Mouse (Mus musculus): Measurements from ENCODE around the gene Jak1. TPM values are rescaled to one million over a fixed set of nuclear protein-coding genes. Genes with fewer than 3 reads are reported as not detected.

The Jak1 gene
- total RNA-seq, 1 experiment = 22.5 TPM

DNA sequence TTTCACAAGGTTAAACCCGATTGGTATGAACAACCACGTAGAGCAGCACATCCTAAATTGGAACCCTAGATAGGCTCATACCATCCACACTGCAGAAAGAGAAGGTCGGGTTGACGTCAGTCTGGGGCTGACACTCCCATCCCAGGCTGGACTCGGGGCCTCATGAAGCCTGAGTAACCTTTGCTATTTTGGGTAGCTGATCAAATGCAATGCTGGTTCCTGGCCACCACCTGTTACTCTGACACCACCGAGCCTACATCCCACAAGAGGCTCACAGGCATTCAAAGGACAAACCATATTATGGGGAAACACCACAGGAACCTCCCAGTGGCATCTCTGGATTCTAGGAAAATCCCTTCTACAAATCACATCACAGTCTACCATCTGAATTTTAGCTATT, 28.3 kb downstream of the Jak1 start:
- no peaks in the 10 kb centered on the region for H3K4me1 ChIP-seq (ENCODE audit: control insufficient read depth in 2 of 2, insufficient read depth in 2 of 2, low read length in 2 of 2, poor library complexity in 1 of 2)
- H3K9ac ChIP-seq (ENCODE audit: insufficient read depth, low read depth, low read length, poor library complexity, severe bottlenecking) = no peak overlapping the region
- no peaks in the 10 kb centered on the region for H3K9me3 ChIP-seq (ENCODE audit: control insufficient read depth, insufficient read depth, low read depth, low read length)
- in situ Hi-C loops (cut with MboI; ENCODE audit: low sequenced_read_pairs in 2 of 2, unreplicated experiment in 2 of 2) = no loop called here
- DNase-seq (ENCODE audit: low read depth, low spot score) = no peak
- TF ChIP-seq ZNF384 (IDR thresholded peaks at IDR 0.05; ENCODE audit: low read depth, low read length) (no peak), CHD2 (IDR thresholded peaks at IDR 0.05; ENCODE audit: low read depth, low read length) (no peak), MAFK (IDR thresholded peaks at IDR 0.05; ENCODE audit: insufficient read depth, low read depth, low read length) (no peak), ZC3H11A (IDR thresholded peaks at IDR 0.05; ENCODE audit: borderline replicate concordance, low read depth, low read length) (no peak), HCFC1 (IDR thresholded peaks at IDR 0.05; ENCODE audit: borderline replicate concordance, insufficient read depth, low read length) (no peak)
- no peaks in the 10 kb centered on the region for H3K36me3 ChIP-seq (ENCODE audit: control insufficient read depth, insufficient read depth, low read length, poor library complexity, severe bottlenecking)
- no peak overlapping the region for H3K4me3 ChIP-seq (ENCODE audit: insufficient read depth in 1 of 2, low read depth in 1 of 2, low read length in 2 of 2, poor library complexity in 1 of 2, severe bottlenecking in 1 of 2)
- no peak overlapping the region; the same call in 1 of the 2 replicates for H3K27ac ChIP-seq (ENCODE audit: insufficient read depth, low read depth, low read length, poor library complexity, severe bottlenecking)

DNA sequence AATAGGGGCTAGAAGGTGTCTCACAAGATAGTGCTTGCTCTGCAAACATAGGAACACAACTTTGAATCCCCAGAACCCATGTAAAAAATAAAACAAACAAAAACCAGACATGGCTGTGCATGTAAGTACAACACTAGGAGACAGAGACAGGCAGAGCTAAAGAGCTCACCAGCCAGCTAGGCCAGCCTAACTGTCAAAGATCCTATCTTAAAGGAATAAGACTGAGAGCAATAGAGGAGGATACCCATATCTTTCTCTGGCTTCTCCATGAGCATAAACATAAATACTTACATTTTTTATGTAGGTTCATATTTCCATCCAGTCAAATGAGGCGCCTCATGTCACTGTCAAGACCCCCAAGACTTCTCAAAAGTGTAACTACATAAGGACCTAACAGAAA, 29.1 kb downstream of the Jak1 start:
- DNase-seq (ENCODE audit: low read depth, low spot score) = no peak
- H3K4me3 ChIP-seq (ENCODE audit: insufficient read depth in 1 of 2, low read depth in 1 of 2, low read length in 2 of 2, poor library complexity in 1 of 2, severe bottlenecking in 1 of 2) = no peak overlapping the region
- no peaks in the 10 kb centered on the region for H3K9me3 ChIP-seq (ENCODE audit: control insufficient read depth, insufficient read depth, low read depth, low read length)
- H3K27ac ChIP-seq (ENCODE audit: insufficient read depth, low read depth, low read length, poor library complexity, severe bottlenecking) = no peak overlapping the region
- TF ChIP-seq ZC3H11A (IDR thresholded peaks at IDR 0.05; ENCODE audit: borderline replicate concordance, low read depth, low read length) (no peak), MAFK (IDR thresholded peaks at IDR 0.05; ENCODE audit: insufficient read depth, low read depth, low read length) (no peak), HCFC1 (IDR thresholded peaks at IDR 0.05; ENCODE audit: borderline replicate concordance, insufficient read depth, low read length) (no peak), CHD2 (IDR thresholded peaks at IDR 0.05; ENCODE audit: low read depth, low read length) (no peak), ZNF384 (IDR thresholded peaks at IDR 0.05; ENCODE audit: low read depth, low read length) (no peak)
- no peaks in the 10 kb centered on the region for H3K36me3 ChIP-seq (ENCODE audit: control insufficient read depth, insufficient read depth, low read length, poor library complexity, severe bottlenecking)
- H3K9ac ChIP-seq (ENCODE audit: insufficient read depth, low read depth, low read length, poor library complexity, severe bottlenecking) = no peak overlapping the region
- in situ Hi-C loops (cut with MboI; ENCODE audit: low sequenced_read_pairs in 2 of 2, unreplicated experiment in 2 of 2) = no loop called here
- no peaks in the 10 kb centered on the region for H3K4me1 ChIP-seq (ENCODE audit: control insufficient read depth in 2 of 2, insufficient read depth in 2 of 2, low read length in 2 of 2, poor library complexity in 1 of 2)

DNA sequence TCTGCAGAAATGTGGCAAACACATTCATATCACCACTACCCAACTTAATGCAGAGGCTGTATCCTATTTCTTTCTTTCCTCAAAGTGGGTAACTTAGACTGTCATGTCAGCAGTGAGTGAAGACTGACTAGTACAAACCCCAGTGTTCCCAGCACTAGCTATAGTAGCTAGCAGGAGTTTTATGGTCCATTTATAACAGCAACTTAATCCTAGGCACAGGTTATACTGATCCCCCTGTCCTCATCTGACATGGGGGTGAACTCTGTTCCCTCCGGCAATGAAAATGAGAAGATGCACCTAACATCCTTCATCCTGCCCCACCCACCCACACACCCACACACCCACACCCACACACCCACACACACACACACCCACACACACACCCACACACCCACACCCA, 30.3 kb downstream of the Jak1 start:
- no peak for DNase-seq (ENCODE audit: low read depth, low spot score)
- Histone ChIP-seq H3K9ac (ENCODE audit: insufficient read depth, low read depth, low read length, poor library complexity, severe bottlenecking) (no peak overlapping the region), H3K4me1 (ENCODE audit: control insufficient read depth in 2 of 2, insufficient read depth in 2 of 2, low read length in 2 of 2, poor library complexity in 1 of 2) (no peaks in the 10 kb centered on the region), H3K27ac (ENCODE audit: insufficient read depth, low read depth, low read length, poor library complexity, severe bottlenecking) (no peak overlapping the region), H3K36me3 (ENCODE audit: control insufficient read depth, insufficient read depth, low read length, poor library complexity, severe bottlenecking) (no peaks in the 10 kb centered on the region), H3K9me3 (ENCODE audit: control insufficient read depth, insufficient read depth, low read depth, low read length) (no peaks in the 10 kb centered on the region), H3K4me3 (ENCODE audit: insufficient read depth in 1 of 2, low read depth in 1 of 2, low read length in 2 of 2, poor library complexity in 1 of 2, severe bottlenecking in 1 of 2) (no peak overlapping the region)
- in situ Hi-C loops (cut with MboI; ENCODE audit: low sequenced_read_pairs in 2 of 2, unreplicated experiment in 2 of 2) = no loop called here
- TF ChIP-seq MAFK (IDR thresholded peaks at IDR 0.05; ENCODE audit: insufficient read depth, low read depth, low read length) (no peak), ZC3H11A (IDR thresholded peaks at IDR 0.05; ENCODE audit: borderline replicate concordance, low read depth, low read length) (no peak), ZNF384 (IDR thresholded peaks at IDR 0.05; ENCODE audit: low read depth, low read length) (no peak), HCFC1 (IDR thresholded peaks at IDR 0.05; ENCODE audit: borderline replicate concordance, insufficient read depth, low read length) (no peak), CHD2 (IDR thresholded peaks at IDR 0.05; ENCODE audit: low read depth, low read length) (no peak)

DNA sequence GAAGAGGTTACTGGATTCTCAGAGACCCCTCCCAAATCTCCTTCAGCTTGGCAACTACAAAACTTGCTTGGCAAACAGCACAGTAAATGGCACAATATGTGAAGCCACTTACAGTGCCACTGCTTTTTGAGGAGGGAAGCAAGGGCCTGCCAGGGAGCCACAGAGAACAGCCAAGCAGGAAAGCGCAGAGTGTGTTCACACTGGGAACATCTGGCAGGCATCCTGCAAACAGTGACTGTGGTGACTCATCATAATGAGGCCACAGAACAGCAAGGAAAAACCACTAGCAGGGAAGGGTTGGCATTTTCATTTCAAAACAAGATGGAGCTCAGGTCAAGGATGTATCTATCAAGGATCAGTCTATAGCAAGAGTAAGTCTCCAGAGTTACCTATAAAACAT, 30.8 kb downstream of the Jak1 start:
- Histone ChIP-seq H3K36me3 (ENCODE audit: control insufficient read depth, insufficient read depth, low read length, poor library complexity, severe bottlenecking) (no peaks in the 10 kb centered on the region), H3K4me3 (ENCODE audit: insufficient read depth in 1 of 2, low read depth in 1 of 2, low read length in 2 of 2, poor library complexity in 1 of 2, severe bottlenecking in 1 of 2) (no peak overlapping the region), H3K9me3 (ENCODE audit: control insufficient read depth, insufficient read depth, low read depth, low read length) (no peaks in the 10 kb centered on the region), H3K27ac (ENCODE audit: insufficient read depth, low read depth, low read length, poor library complexity, severe bottlenecking) (no peak overlapping the region), H3K9ac (ENCODE audit: insufficient read depth, low read depth, low read length, poor library complexity, severe bottlenecking) (no peak overlapping the region), H3K4me1 (ENCODE audit: control insufficient read depth in 2 of 2, insufficient read depth in 2 of 2, low read length in 2 of 2, poor library complexity in 1 of 2) (no peaks in the 10 kb centered on the region)
- TF ChIP-seq MAFK (IDR thresholded peaks at IDR 0.05; ENCODE audit: insufficient read depth, low read depth, low read length) (no peak), CHD2 (IDR thresholded peaks at IDR 0.05; ENCODE audit: low read depth, low read length) (no peak), ZNF384 (IDR thresholded peaks at IDR 0.05; ENCODE audit: low read depth, low read length) (no peak), ZC3H11A (IDR thresholded peaks at IDR 0.05; ENCODE audit: borderline replicate concordance, low read depth, low read length) (no peak), HCFC1 (IDR thresholded peaks at IDR 0.05; ENCODE audit: borderline replicate concordance, insufficient read depth, low read length) (no peak)
- no peak for DNase-seq (ENCODE audit: low read depth, low spot score)
- in situ Hi-C loops (cut with MboI; ENCODE audit: low sequenced_read_pairs in 2 of 2, unreplicated experiment in 2 of 2) = no loop called here

DNA sequence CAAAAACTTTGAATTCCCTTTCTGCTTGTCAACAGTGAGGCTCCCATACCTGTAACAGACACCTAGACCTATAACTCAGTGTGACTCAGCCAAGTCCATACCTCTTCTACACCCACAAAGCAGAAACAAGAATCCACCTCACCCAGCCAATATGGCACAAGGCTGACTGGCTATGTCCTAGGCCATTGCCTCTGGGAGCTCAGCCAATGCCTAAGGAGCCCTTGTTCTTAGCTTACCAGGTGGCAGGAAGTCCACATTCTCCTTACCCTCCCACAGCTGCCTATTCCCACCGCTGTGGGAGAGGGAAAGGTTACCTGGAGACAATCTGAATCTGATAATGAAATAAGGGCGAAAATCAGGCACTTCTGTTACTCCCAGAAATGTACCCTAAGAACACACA, 34.5 kb downstream of the Jak1 start:
- no peak for DNase-seq (ENCODE audit: low read depth, low spot score)
- Histone ChIP-seq H3K4me1 (ENCODE audit: control insufficient read depth in 2 of 2, insufficient read depth in 2 of 2, low read length in 2 of 2, poor library complexity in 1 of 2) (no peaks in the 10 kb centered on the region), H3K9ac (ENCODE audit: insufficient read depth, low read depth, low read length, poor library complexity, severe bottlenecking) (no peak overlapping the region), H3K4me3 (ENCODE audit: insufficient read depth in 1 of 2, low read depth in 1 of 2, low read length in 2 of 2, poor library complexity in 1 of 2, severe bottlenecking in 1 of 2) (no peak overlapping the region), H3K36me3 (ENCODE audit: control insufficient read depth, insufficient read depth, low read length, poor library complexity, severe bottlenecking) (no peaks in the 10 kb centered on the region), H3K27ac (ENCODE audit: insufficient read depth, low read depth, low read length, poor library complexity, severe bottlenecking) (no peak overlapping the region), H3K9me3 (ENCODE audit: control insufficient read depth, insufficient read depth, low read depth, low read length) (no peaks in the 10 kb centered on the region)
- in situ Hi-C loops (cut with MboI; ENCODE audit: low sequenced_read_pairs in 2 of 2, unreplicated experiment in 2 of 2) = no loop called here
- TF ChIP-seq MAFK (IDR thresholded peaks at IDR 0.05; ENCODE audit: insufficient read depth, low read depth, low read length) = no peak
- TF ChIP-seq CHD2 (IDR thresholded peaks at IDR 0.05; ENCODE audit: low read depth, low read length) = no peak
- TF ChIP-seq HCFC1 (IDR thresholded peaks at IDR 0.05; ENCODE audit: borderline replicate concordance, insufficient read depth, low read length) = no peak
